Mouse (Mus musculus) ovary, postnatal 10 days (tissue): Measurements from ENCODE around the gene Abcd3.

Experiments
- DNase-seq: peaks from one replicate; pipeline ENCODE4 v3.0.0; 2022; ENCODE audit warnings: low spot score

Gene Abcd3

GRCm38 (mm10) chr3:121738742-121739342 lies 76.3 kb downstream of the Abcd3 start:
- DNase-seq = no peak

GRCm38 (mm10) chr3:121737901-121738300 lies 77.2 kb downstream of the Abcd3 start:
- no peak for DNase-seq

- DNase-seq = no peak
Measured at GRCm38 (mm10) chr3:121737453-121737852, 77.6 kb downstream of the Abcd3 start.

- peak; percentile 58 for DNase-seq
Measured at GRCm38 (mm10) chr3:121736025-121736744, 78.9 kb downstream of the Abcd3 start.

- DNase-seq = no peak
Measured at GRCm38 (mm10) chr3:121735542-121735941, 79.6 kb downstream of the Abcd3 start.

- no peak for DNase-seq
Measured at GRCm38 (mm10) chr3:121729678-121730077, 85.4 kb downstream of the Abcd3 start.

GRCm38 (mm10) chr3:121725651-121726050 lies 89.5 kb downstream of the Abcd3 start:
- no peak for DNase-seq

GRCm38 (mm10) chr3:121724553-121724952 lies 90.5 kb downstream of the Abcd3 start:
- DNase-seq = no peak

GRCm38 (mm10) chr3:121723968-121724524 lies 91.1 kb downstream of the Abcd3 start:
- DNase-seq = no peak

- DNase-seq = peak; percentile 62
Measured at GRCm38 (mm10) chr3:121722971-121723844, 91.9 kb downstream of the Abcd3 start, which contains the start of gene F3. Gene F3 (plus strand): TSS chr3:121723537.

- DNase-seq = no peak
Measured at GRCm38 (mm10) chr3:121721691-121722070, 93.4 kb downstream of the Abcd3 start.

- DNase-seq = no peak
Measured at GRCm38 (mm10) chr3:121720801-121721690, 94.1 kb downstream of the Abcd3 start.

- DNase-seq = no peak
Measured at GRCm38 (mm10) chr3:121719701-121720100, 95.4 kb downstream of the Abcd3 start.

GRCm38 (mm10) chr3:121718679-121719078 lies 96.4 kb downstream of the Abcd3 start:
- no peak for DNase-seq

GRCm38 (mm10) chr3:121716480-121716879 lies 98.6 kb downstream of the Abcd3 start:
- no peak for DNase-seq

GRCm38 (mm10) chr3:121715741-121716459 lies 99.2 kb downstream of the Abcd3 start:
- no peak for DNase-seq

- DNase-seq = no peak
Measured at GRCm38 (mm10) chr3:121715336-121715735, 99.8 kb downstream of the Abcd3 start.

GRCm38 (mm10) chr3:121714461-121714860 lies 100.6 kb downstream of the Abcd3 start:
- DNase-seq = no peak

GRCm38 (mm10) chr3:121713816-121714215 lies 101.3 kb downstream of the Abcd3 start:
- DNase-seq = no peak

GRCm38 (mm10) chr3:121713151-121713701 lies 101.9 kb downstream of the Abcd3 start:
- no peak for DNase-seq
